Mouse (Mus musculus): ENCODE results near the gene Clip2. TPM values are rescaled to one million over a fixed set of nuclear protein-coding genes. Genes with fewer than 3 reads are reported as not detected.

Clip2 gene
- total RNA-seq (2017): 18.7 and 19.4 TPM in 2 replicates

DNA sequence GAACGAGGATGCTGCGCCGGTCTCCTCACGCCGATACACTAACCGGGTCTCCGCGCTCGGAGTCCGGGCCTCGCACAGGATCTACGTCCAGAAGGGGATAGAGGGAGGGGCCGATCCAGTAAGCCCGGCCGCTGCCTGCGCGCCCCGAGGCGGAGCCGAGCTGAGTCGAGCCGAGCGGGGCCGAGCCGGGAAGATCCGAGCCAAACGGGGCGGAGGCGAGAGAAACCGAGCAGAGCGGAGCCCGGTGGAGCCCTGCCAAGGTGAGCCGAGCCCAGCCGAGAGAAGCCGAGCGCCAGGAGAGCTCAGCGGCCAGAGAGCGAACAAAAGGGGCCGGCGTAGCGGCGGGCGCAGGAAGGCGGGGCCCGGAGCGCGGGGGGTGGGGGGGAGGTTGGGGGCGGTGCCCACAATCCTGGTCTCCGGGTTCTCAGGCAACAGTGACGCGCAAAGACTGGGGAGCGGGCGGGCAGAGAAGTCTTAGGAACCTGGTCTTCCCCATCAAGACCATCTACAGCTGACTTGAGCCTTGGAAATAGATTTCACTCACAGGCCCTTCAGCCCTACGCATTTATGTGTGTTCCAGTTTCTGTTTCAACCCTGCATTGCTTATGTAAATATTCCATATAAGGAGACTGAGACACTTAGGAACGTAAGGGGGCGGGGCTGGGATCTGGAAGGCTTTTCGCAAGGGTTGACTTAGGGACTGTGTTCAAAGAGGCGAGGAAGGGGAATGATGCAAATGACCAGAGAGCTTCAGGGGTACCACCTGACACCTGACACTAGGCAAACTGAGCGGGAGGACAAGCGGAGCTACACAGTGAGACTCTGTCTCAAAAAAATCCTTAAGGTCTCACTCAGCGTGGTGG, at the start of gene Clip2:
Gene Clip2 (minus strand): TSS at position 325 of the 863 bp plus-strand sequence.
- ATAC-seq (replicated peaks in 1 of 2; ENCODE audit: insufficient read depth in 1 of 2, low FRiP score in 2 of 2, low TSS enrichment in 1 of 2, low read depth in 1 of 2, poor library complexity in 2 of 2, severe bottlenecking in 2 of 2): peak; percentile 80 to 91

DNA sequence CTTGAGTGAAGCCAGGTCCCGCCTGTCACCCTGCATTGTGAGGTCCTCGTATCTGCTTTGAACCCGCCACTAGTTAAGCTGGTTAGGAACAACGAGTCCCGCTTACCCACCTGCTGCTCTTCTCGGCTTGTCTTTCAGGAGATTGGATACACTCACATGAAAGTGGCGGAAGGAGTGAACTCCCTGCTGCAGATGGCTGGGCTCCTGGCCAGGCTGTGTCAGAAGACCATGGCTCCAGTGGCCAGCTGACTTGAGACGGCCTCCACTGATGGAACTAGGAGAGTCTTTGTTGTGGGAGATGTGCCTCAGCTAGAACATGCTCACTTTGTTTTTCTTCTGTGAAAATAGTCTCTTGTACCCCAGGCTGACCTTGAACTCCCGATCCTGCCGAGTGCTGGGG, 45.5 kb upstream of the Clip2 start:
- ATAC-seq (replicated peaks in 1 of 2; ENCODE audit: insufficient read depth in 1 of 2, low FRiP score in 2 of 2, low TSS enrichment in 1 of 2, low read depth in 1 of 2, poor library complexity in 2 of 2, severe bottlenecking in 2 of 2): no peak

DNA sequence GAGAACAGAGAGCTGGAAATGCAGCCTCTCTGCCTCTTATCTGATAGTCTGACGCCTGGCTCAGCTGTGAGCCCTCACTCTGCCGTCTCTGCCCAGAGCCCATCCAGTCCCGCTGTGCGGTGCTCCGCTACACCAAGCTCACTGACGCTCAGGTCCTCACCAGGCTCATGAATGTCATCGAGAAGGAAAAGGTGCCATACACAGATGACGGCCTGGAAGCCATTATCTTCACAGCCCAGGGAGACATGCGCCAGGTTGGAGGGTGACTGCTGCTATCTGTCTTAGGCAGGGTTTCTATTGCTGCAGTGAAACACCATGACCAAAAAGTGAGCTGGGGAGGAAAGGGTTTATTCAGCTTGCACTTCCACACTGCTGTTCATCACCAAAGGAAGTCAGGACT, 40.9 kb upstream of the Clip2 start:
- no peak; a peak in 1 of 4 replicates for ATAC-seq (replicated peaks in 1 of 2; ENCODE audit: insufficient read depth in 1 of 2, low FRiP score in 2 of 2, low TSS enrichment in 1 of 2, low read depth in 1 of 2, poor library complexity in 2 of 2, severe bottlenecking in 2 of 2)

DNA sequence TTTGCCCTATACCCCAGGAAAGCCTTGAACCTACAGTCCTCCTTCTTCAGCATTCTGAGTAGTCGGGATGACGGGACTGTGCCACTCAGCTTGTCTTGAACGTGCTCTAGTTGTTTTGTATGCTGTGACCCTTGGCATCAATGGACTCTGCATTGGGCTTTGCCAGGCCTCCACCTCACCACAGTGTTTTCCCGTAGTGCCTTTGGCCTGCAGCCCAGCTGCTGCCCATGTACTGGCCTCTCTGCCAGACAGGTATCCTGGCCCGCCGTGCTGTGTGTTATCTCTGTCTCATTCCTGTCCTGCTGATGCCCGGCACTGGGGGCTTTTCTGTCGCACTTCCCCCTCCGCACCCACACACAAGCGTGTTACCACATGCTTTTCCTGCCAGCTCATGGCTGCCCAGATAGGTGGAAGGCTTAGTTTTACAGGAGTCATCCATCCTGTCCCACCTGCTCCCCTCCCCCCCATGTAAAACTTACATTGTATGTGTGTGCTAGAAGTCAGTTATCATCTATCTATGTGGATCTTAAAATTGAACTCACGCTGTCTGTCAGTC, 39.9 kb upstream of the Clip2 start:
- peak; percentile 35 to 52 for ATAC-seq (replicated peaks in 1 of 2; ENCODE audit: insufficient read depth in 1 of 2, low FRiP score in 2 of 2, low TSS enrichment in 1 of 2, low read depth in 1 of 2, poor library complexity in 2 of 2, severe bottlenecking in 2 of 2)

DNA sequence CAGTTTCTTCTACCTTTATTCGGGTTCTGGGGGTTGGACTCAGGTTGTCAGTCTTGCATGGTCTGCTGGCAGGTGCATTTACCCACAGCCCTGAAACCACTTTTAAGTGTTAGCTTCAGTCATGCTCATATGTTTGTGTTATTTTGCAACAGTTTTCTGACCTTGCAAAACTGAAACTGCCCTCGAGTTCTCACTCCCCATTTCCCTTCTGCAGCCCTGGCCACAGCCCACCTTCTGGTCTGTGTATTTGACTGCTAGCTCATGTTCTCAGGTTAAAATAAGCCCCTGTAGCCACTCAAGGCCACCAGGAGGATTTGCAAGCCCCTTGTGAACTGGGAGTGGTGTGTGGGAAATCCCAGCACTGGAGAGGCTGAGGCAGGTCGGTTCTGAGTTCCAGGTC, 37.7 kb upstream of the Clip2 start:
- peak in 1 of 2 experiments; percentile 29; a peak in 1 of 4 replicates for ATAC-seq (replicated peaks in 1 of 2; ENCODE audit: insufficient read depth in 1 of 2, low FRiP score in 2 of 2, low TSS enrichment in 1 of 2, low read depth in 1 of 2, poor library complexity in 2 of 2, severe bottlenecking in 2 of 2)

DNA sequence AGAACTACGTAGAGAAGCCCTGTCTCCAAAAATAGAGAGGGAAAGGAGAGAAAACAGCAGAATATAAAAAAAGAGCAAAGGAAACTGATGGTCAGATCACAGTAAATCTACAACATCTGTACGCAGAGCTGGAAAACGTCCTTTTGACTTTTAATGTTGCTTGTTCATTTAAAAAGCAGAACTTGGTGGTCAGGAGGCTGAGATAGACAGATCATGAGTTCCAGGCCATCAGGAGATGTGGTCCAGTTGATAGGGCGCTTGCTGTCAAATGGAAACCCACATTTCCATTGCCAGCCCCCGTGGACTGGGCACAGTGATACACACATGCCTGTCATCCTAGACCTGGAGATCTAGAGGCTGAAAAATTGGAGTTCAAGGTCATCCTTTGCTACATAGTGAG, 32.6 kb upstream of the Clip2 start:
- peak; percentile 25 to 41; a peak in 3 of 4 replicates for ATAC-seq (replicated peaks in 1 of 2; ENCODE audit: insufficient read depth in 1 of 2, low FRiP score in 2 of 2, low TSS enrichment in 1 of 2, low read depth in 1 of 2, poor library complexity in 2 of 2, severe bottlenecking in 2 of 2)

DNA sequence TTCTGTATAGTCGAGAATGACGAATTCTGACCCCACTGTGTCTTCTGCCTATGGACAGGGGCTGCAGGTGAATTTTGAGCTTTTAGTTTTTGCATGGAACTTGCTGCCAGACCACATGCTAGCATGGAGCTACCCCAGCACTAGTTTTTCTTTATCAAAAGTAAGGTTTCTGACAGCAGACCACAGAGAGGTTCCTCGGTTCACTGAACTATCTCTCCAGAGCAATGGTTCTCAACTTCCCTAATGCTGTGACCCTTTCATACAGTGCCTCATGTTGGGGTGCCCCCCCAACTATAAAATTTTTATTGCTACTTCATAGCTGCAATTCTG, 31.6 kb upstream of the Clip2 start:
- no peak for ATAC-seq (replicated peaks in 1 of 2; ENCODE audit: insufficient read depth in 1 of 2, low FRiP score in 2 of 2, low TSS enrichment in 1 of 2, low read depth in 1 of 2, poor library complexity in 2 of 2, severe bottlenecking in 2 of 2)

DNA sequence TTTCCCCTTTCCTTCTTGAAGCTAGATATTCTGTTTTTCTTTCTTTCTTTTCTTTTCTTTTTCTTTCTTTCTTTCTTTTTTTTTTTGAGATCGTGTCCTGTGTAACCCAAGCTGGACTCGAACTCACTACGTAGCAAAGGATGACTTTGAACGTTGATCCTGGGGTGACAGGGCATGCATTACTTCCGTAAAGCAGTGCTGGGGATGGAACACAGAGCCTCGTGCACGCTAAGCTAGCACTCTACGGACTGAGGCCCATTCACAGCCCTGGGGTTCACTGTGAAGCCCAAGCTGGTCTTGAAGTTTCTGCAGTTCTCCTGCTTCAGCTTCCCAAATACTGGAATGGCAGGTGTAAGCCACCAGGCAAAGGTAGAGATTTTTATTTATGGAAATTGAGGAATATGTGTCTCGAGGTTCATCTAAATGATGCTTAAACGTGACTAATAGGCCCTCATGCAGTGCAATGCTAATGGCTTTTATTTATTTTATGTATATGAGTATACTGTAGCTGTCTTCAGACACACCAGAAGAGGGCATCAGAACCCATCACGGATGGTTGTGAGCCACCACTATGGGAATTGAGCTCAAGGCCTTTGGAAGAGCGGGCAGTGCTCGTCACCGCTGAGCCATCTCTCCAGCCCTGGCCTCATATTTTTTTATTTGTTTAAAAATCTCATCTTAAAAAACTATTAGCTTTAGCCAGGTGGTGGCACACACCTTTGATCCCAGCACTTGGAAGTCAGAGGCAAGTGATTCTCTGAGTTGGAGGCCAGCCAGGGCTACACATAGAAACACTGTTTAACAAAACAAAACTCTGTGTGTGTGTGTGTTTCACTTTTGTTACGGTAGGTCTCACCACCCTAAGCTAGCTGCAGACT, 31.0 kb upstream of the Clip2 start:
- ATAC-seq (replicated peaks in 1 of 2; ENCODE audit: insufficient read depth in 1 of 2, low FRiP score in 2 of 2, low TSS enrichment in 1 of 2, low read depth in 1 of 2, poor library complexity in 2 of 2, severe bottlenecking in 2 of 2): no peak

DNA sequence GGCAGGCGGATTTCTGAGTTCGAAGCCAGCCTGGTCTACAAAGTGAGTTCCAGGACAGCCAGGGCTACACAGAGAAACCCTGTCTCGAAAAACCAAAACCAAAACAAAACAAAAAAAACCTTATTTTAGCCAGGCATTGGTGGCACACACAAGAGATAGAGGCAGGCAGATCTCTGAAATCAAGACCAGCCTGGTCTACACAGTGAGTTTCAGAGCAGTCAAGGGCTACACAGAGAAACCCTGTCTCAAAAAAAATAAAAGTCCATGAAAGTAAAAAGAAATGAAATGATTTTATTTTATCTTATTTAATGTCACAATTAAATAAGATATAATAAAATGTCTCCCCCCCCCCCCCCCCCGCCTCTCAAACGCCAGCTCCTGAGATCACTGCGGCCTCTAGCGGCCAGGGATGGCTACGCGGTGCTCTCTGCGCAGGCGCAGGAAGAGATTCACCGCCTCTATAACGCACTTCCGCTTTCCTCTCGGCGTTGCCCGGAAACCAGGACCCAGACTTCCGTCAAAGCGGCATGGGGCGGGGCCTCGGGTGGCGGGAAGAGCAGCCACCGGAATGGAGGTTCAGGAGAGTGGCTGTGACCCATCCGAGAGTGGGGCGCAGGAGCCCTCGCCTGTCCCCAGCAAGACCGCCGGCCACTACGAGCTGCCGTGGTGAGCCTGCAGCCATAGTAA, 30.1 kb upstream of the Clip2 start:
- peak; percentile 93 to 98 for ATAC-seq (replicated peaks in 1 of 2; ENCODE audit: insufficient read depth in 1 of 2, low FRiP score in 2 of 2, low TSS enrichment in 1 of 2, low read depth in 1 of 2, poor library complexity in 2 of 2, severe bottlenecking in 2 of 2)

DNA sequence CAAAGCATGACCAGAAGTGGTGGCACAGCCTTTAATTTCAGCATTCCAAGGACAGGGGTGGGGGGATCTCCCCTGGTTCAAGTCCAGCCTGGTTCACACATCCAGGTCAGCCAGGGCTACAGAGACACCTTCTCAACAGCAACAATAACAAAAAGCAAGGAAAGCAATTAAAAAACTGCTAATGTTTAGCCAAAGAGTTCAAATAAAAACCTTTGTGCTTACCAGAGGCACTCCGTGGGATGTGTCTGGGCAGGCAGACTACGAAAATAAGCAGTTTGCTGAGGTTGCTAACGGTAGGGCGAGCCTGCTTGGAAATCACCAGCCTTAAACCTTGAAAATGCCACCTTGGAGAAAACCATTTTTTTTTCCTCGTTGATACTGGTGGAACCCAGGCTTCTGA, 28.9 kb upstream of the Clip2 start, which contains the start of gene Rfc2:
Gene Rfc2 (plus strand): TSS at position 221 of the 400 bp plus-strand sequence.
- ATAC-seq (replicated peaks in 1 of 2; ENCODE audit: insufficient read depth in 1 of 2, low FRiP score in 2 of 2, low TSS enrichment in 1 of 2, low read depth in 1 of 2, poor library complexity in 2 of 2, severe bottlenecking in 2 of 2): no peak

DNA sequence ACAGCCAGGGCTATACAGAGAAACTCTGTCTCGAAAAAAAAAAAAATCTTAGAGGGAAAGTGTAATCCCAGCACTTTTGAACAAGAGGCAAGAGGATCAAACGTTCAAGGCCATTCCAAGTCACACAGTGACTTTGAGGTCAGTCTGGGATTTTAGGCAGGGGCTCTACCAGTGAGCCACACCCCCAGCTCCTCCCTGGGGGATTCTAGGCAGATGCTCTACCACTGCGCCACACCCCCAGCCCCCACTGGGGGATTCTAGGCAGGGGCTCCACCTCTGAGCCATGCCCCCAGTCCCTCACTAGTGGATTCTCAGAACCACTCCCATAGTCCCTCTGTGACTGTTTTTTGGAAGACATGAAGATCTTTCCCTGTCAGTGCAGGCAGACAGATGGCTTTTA, 26.9 kb upstream of the Clip2 start:
- ATAC-seq (replicated peaks in 1 of 2; ENCODE audit: insufficient read depth in 1 of 2, low FRiP score in 2 of 2, low TSS enrichment in 1 of 2, low read depth in 1 of 2, poor library complexity in 2 of 2, severe bottlenecking in 2 of 2): no peak

DNA sequence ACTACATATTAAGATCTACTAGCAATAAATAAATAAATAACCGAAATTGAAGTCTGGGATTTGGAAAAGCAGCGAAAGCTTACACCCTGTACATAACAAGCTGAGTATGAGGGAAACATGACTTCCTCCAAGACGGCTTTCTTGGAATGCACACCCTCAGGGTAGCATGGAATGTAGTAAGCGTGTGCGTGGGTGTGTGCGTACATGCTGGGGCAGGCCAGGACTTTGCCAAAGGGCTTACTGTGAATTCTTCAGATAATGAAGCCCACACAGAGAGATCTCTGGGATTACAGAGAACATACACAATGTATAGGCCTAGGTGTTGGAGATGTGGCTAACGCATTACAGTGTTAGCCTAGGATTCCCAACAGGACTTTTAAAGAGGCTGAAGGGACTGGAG, 25.3 kb upstream of the Clip2 start:
- ATAC-seq (replicated peaks in 1 of 2; ENCODE audit: insufficient read depth in 1 of 2, low FRiP score in 2 of 2, low TSS enrichment in 1 of 2, low read depth in 1 of 2, poor library complexity in 2 of 2, severe bottlenecking in 2 of 2): no peak

DNA sequence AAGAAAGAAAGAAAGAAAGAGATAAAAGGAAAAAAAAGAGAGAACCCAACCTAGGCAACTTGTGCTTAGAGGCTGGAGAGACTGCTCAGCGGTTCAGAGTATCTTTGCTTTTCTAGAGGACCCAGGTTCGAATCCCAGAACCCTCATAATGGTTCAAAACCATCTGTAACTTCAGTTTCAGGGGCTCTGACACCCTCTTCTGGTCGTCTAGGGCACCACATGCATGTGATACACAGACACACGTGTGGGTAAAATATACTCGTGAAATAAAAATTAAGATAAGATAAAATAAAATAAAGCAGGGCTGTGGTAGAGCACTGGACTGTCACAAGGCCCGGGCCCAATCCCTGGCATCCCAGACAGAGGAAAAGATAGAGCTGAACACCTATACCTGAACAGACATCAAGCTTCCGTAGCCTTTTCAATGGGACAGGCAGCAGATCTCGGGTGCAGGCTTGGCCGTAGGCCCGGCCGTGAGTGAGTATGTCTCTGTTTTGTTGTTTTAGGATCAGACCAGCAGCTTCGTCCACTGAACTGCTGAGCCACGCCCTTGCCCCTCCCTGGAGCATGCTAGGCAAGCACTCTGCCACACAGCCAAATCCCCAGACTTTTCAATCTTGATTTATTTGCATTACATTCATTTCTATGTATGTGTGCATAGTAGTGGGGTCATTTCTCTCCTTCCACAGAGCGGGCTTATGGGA, 24.4 kb upstream of the Clip2 start:
- ATAC-seq (replicated peaks in 1 of 2; ENCODE audit: insufficient read depth in 1 of 2, low FRiP score in 2 of 2, low TSS enrichment in 1 of 2, low read depth in 1 of 2, poor library complexity in 2 of 2, severe bottlenecking in 2 of 2): no peak

DNA sequence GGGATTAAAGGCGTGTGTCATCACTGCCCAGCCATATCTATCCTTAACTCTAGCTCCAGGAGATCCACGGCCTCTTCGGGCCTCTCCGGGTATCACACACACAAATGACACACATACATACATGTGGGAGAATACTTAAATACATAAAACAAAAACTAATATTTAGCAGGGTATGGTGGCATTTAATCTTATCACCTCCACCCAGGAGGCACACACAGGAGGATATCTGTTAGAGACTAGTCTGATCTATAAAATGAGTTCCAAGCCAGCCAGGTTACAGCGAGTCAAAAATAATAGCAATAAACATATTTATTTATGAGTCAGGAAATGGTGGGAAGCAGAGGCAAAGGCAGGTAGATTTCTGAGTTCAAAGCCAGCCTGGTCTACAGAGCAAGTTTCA, 23.6 kb upstream of the Clip2 start:
- ATAC-seq (replicated peaks in 1 of 2; ENCODE audit: insufficient read depth in 1 of 2, low FRiP score in 2 of 2, low TSS enrichment in 1 of 2, low read depth in 1 of 2, poor library complexity in 2 of 2, severe bottlenecking in 2 of 2): no peak

DNA sequence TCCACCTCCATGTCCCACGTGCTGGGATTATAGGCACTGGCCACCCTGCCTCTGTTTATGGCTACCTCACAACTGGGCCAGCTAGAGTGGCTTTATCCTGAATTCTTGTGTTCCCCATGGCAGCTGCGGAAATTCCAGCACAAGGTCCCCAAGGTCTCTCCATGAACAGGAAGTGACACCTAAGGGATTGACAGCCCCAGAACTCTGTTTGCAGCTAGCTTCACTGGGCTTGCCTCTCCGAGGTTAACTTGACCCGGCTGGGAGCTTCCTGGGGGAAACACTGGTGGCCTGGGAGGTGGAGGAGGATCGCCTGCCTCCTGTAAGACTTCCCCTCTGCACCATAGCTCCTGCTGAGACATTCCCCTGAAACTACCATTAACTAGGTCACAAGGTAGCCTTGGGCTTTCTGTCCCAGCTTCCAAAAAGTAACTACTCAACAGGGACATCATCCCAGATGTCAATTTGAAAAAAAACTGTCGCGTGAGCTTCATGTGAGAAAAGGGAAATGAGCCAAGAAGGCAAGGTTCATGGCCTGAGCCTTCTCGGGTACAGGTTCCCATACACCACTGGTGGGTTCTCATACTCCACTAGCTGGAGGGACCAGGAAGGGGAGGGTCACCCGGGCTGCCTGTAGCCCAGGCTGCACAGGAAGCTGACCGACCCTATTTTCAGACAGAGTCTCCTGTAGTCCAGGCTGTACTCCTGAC, 20.4 kb upstream of the Clip2 start:
- ATAC-seq (replicated peaks in 1 of 2; ENCODE audit: insufficient read depth in 1 of 2, low FRiP score in 2 of 2, low TSS enrichment in 1 of 2, low read depth in 1 of 2, poor library complexity in 2 of 2, severe bottlenecking in 2 of 2): peak in 1 of 2 experiments; percentile 46; a peak in 1 of 4 replicates

DNA sequence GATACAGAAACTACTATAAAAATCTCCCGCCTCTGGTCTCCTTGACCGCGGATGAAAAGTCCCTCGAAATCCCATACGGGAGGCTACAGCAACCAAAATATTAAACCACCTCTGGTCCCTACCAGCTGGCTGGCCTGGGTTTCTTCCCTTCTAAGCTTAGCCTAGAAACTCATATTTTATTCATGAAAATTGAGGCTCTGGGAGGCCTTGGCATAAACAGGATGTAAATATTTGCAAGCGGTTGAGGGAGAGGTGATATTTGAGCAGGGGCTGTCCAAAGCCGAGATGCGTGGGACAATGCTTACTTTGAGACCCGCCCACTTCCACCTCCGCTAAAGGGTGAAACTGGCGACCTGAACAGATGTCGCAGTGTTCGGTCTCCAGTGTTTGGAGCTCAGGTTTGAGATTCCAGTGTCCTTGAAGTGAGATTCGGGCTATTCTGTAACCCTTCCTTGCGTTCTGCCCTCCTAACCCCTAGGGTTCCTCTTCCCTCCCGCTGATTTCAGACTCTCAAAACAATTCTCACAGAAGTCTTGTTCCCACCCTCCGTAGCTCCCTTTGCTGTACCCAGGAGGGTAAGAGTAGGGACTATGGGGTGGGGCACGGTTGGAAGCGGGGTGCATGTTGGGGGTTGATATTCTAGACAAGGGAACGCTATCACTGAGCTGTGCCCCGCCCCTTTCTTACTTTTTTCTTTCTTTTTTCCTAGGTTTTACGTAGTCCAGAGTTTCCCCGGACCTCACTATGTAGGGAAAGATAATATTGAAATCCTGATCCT, 19.7 kb upstream of the Clip2 start:
- ATAC-seq (replicated peaks in 1 of 2; ENCODE audit: insufficient read depth in 1 of 2, low FRiP score in 2 of 2, low TSS enrichment in 1 of 2, low read depth in 1 of 2, poor library complexity in 2 of 2, severe bottlenecking in 2 of 2): peak; percentile 55 to 62; a peak in 3 of 4 replicates

Measured in hematopoietic stem cell, adult 5-6 weeks (primary cell).